Mouse (Mus musculus) heart, embryonic 11.5 days (tissue): ENCODE data around the gene Lsp1. TPM values are rescaled to one million over a fixed set of nuclear protein-coding genes. Genes with fewer than 3 reads are reported as not detected.

Experiments used
- ATAC-seq: fragments of 200-750 bp; cut with Nextera tagmentation; replicated peaks from 2 replicates; pipeline ENCODE4 v1.8.0; 2017; ENCODE audit warnings: moderate library complexity; ENCODE audit not compliant: insufficient number of reproducible peaks, low FRiP score, low TSS enrichment
- H3K27ac ChIP-seq: fragments of 300-500 bp; sonication (generic); 2 replicates; pipeline ENCODE4 v1.5.1; 2014; ENCODE audit warnings: mild to moderate bottlenecking, low read depth, low read length
- H3K27me3 ChIP-seq: fragments of 300-500 bp; sonication (generic); 2 replicates; pipeline ENCODE4 v1.6.1; 2014; ENCODE audit warnings: mild to moderate bottlenecking, low read length, mixed read lengths; ENCODE audit not compliant: control insufficient read depth, insufficient read depth
- H3K36me3 ChIP-seq: fragments of 300-500 bp; sonication (generic); 2 replicates; pipeline ENCODE4 v1.6.1; 2014; ENCODE audit warnings: mild to moderate bottlenecking, low read length, moderate library complexity, mixed read lengths; ENCODE audit not compliant: control insufficient read depth, insufficient read depth
- H3K4me1 ChIP-seq: fragments of 300-500 bp; sonication (generic); 2 replicates; pipeline ENCODE4 v1.6.1; 2014; ENCODE audit warnings: low read length; ENCODE audit not compliant: control insufficient read depth, insufficient read depth
- H3K4me2 ChIP-seq: fragments of 300-500 bp; sonication (generic); 2 replicates; pipeline ENCODE4 v1.6.1; 2014; ENCODE audit warnings: mild to moderate bottlenecking, moderate library complexity
- H3K4me3 ChIP-seq: fragments of 300-500 bp; sonication (generic); 2 replicates; pipeline ENCODE4 v1.5.1; 2014; ENCODE audit warnings: low read depth, low read length
- H3K9ac ChIP-seq: fragments of 300-500 bp; sonication (generic); 2 replicates; pipeline ENCODE4 v1.6.1; 2014; ENCODE audit warnings: mild to moderate bottlenecking, low read depth, low read length, moderate library complexity
- H3K9me3 ChIP-seq: fragments of 300-500 bp; sonication (generic); replicated peaks from 2 replicates; pipeline ENCODE4 v1.6.1; 2016; ENCODE audit warnings: low read length; ENCODE audit not compliant: control insufficient read depth
- WGBS: fragments of 180-500 bp; shearing (Covaris S2); extraction: QIAGEN DNeasy Blood & Tissue Kit; methylation state at CpG from one replicate; pipeline ENCODE4 v1.1.7; 2014; ENCODE audit not compliant: insufficient replicate concordance; 5-methylcytosine and 5-hydroxymethylcytosine counted together
- polyA plus RNA-seq: library from polyadenylated mRNA; unstranded; fragments of >200 nt; fragmentation: Nextera tagmentation; extraction: Ambion mirVana; gene quantifications from 2 replicates; pipeline ENCODE4 v1.2.1, GENCODE M21; 2014

The Lsp1 gene
- polyA plus RNA-seq, 1 experiment from 2014 or later, result 32.1 TPM

DNA sequence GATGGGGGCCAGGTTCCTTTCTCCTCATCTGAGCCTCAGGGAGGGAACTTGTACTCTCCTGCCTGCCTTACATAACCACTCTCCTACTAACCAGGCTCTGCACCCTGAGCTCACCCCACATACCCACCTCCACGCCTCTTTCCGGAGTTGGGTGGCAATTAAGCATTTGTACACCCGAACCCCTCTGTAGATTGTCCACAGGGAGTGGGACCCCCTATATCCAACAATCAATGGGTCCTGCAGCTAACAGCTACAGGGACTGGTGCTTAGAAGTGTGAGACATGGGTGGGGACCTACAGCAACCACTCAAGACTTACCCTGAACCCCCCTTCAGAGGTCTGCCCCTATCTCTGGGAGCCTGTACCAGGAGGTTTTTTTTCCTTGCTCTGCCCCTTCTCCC, 20.1 kb downstream of the Lsp1 start:
- WGBS, result 82% methylated on average over 3 of the region's 3 CpGs
- H3K27ac ChIP-seq, result peak overlapping the region; percentile 98
- no peaks in the 10 kb centered on the region for H3K27me3 ChIP-seq
- H3K9ac ChIP-seq, result peak overlapping the region; percentile 83; the same call in 1 of the 2 replicates
- no peak for ATAC-seq
- no peak overlapping the region for H3K4me2 ChIP-seq
- H3K4me3 ChIP-seq, result no peak overlapping the region
- no peaks in the 10 kb centered on the region for H3K9me3 ChIP-seq
- H3K36me3 ChIP-seq, result 0 out of 2 replicates have a peak, but pooled peaks cover 3% of the 10 kb centered on the region
- H3K4me1 ChIP-seq, result peaks cover 54% of the 10 kb centered on the region

DNA sequence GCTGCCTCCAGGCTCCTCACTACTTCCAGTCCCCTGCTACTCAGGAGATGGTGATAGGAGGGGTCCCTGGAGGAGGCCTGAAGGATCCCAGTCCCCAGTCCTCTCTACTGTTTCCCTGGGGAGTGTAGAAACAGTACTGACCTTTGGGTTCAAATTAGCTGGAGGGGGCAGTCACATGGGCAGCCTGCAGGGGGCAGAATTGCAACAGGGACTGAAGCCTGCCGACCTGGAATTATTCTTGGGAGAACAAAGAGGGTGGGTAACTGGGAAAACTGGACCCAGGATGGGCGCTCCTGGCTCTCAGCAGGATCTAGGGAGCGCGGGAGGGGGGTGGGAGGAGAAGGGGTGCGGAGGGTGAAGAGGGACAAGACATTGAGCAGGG, 20.6 kb downstream of the Lsp1 start:
- Histone ChIP-seq H3K27me3 (no peaks in the 10 kb centered on the region), H3K27ac (peak overlapping the region; percentile 98), H3K4me3 (peak overlapping the region; percentile 8; the same call in 1 of the 2 replicates), H3K9ac (peak overlapping the region; percentile 83), H3K4me1 (peaks cover 52% of the 10 kb centered on the region), H3K4me2 (peak overlapping the region; percentile 55), H3K36me3 (0 out of 2 replicates have a peak, but pooled peaks cover 3% of the 10 kb centered on the region), H3K9me3 (no peaks in the 10 kb centered on the region)
- WGBS, result 11% methylated on average over 5 of the region's 5 CpGs
- peak; percentile 4; the same call in 1 of the 2 replicates for ATAC-seq

DNA sequence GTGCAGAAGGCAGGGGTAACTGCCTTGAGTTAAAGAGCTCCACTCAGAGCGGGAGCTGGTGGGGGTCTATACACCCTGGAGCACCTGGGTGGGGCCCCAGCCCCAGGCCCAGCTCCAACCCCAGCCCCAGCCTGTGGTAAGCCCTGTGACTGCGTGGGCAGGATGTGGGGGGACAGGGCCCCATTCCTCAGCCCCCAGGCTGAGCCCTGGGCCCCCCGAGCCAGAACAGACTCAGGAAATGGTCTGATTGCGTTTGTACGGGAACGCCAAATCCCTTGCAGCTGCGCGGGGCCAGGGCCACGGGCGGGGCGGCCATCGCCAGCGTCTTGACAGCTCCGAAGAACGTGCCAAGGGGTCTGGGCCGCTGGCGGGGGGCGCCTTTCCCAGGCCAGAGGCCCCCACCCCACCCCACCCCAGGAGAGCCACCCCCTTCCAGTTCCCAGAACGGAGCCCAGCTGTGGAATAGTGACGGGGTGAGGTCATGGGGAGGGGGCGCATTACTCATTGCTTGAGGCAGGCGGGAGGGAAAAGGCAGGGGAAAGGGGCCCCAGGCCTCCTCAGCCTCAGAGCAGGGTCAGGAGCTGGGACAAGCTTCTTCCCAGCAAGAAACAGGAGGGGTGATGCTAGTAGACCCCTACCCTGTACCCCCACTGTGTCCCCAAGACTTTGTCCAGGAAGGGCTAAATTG, 21.1 kb downstream of the Lsp1 start:
- Histone ChIP-seq H3K4me3 (peak overlapping the region; percentile 8; the same call in 1 of the 2 replicates), H3K9me3 (no peaks in the 10 kb centered on the region), H3K36me3 (0 out of 2 replicates have a peak, but pooled peaks cover 3% of the 10 kb centered on the region), H3K4me2 (peak overlapping the region; percentile 55), H3K27ac (peak overlapping the region; percentile 98), H3K9ac (peak overlapping the region; percentile 83), H3K4me1 (peaks cover 55% of the 10 kb centered on the region), H3K27me3 (no peaks in the 10 kb centered on the region)
- WGBS, result 2% methylated on average over 22 of the region's 22 CpGs
- peak; percentile 66 for ATAC-seq

DNA sequence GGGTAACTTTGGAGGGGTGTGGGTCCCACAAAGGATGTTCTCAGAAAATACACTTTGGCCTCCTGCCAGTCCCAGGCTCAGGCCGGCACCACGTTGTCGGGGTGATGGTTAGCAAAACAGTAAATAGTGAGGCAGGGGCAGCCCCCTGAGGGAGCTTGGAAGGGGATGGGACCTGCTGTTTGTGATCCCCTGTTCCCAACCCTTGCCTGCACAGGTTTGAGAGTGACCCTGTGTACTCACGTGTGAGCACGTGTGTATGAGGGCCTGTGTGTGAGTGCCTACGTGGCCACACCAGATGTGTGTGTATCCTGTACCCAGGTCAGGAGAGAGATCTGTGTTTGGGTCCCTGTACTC, 21.6 kb downstream of the Lsp1 start:
- no peak for ATAC-seq
- Histone ChIP-seq H3K4me2 (peak overlapping the region; percentile 55), H3K4me1 (peaks cover 57% of the 10 kb centered on the region), H3K9me3 (no peaks in the 10 kb centered on the region), H3K27me3 (no peaks in the 10 kb centered on the region), H3K4me3 (no peak overlapping the region), H3K9ac (peak overlapping the region; percentile 83), H3K36me3 (0 out of 2 replicates have a peak, but pooled peaks cover 3% of the 10 kb centered on the region), H3K27ac (peak overlapping the region; percentile 98)
- 15% methylated on average over 6 of the region's 6 CpGs for WGBS

DNA sequence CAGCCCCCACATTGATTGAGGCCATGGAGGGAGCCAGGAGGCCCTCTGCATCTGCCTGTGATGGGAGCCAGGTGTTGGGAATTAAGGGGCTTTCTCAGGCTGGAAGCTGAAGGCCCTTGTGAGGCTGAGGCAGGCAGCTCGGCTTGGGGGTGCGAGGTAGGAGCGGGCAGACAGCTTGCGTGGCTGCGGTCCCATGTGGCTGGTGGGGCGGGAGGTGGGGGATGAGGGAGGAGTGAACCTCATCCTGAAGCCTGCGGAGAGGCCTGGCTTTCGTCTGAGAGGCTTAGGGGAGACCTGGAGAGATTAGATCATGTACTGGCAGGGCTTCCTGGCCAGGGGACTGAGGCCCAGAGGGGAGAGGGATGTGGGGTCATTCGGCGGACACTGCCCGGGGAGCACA, 22.5 kb downstream of the Lsp1 start:
- H3K9me3 ChIP-seq, result no peaks in the 10 kb centered on the region
- peak overlapping the region; percentile 83 for H3K9ac ChIP-seq
- no peak overlapping the region for H3K4me3 ChIP-seq
- H3K36me3 ChIP-seq, result 0 out of 2 replicates have a peak, but pooled peaks cover 3% of the 10 kb centered on the region
- peaks cover 66% of the 10 kb centered on the region for H3K4me1 ChIP-seq
- H3K27ac ChIP-seq, result peak overlapping the region; percentile 98
- no peak overlapping the region for H3K4me2 ChIP-seq
- H3K27me3 ChIP-seq, result no peaks in the 10 kb centered on the region
- peak; percentile 20 for ATAC-seq
- WGBS, result 10% methylated on average over 11 of the region's 11 CpGs

DNA sequence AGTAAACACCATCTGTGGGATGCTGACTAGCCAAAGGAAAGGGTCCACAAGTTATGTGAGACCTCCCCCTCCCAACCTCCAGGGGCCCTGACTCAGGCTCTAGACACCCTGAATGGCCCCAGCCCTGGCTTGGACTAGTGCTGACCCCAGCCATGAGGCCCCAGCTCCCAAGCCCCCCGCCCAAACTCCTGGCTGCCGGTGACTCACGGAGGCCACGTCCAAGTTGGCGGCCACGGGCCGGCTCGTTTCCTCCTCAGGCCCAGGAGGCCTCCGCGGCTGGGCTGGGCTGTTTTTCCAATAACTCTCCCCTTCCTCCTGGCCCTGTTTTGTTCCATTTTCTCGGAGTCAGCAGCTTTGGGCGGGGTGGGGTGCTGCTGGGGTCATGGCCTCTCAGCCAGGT, 24.2 kb downstream of the Lsp1 start:
- 68% methylated on average over 12 of the region's 12 CpGs for WGBS
- no peak overlapping the region for H3K9ac ChIP-seq
- no peak overlapping the region for H3K4me2 ChIP-seq
- peak overlapping the region; percentile 98; the same call in 1 of the 2 replicates for H3K27ac ChIP-seq
- no peaks in the 10 kb centered on the region for H3K9me3 ChIP-seq
- H3K27me3 ChIP-seq, result no peaks in the 10 kb centered on the region
- no peak overlapping the region for H3K4me3 ChIP-seq
- peaks cover 63% of the 10 kb centered on the region for H3K4me1 ChIP-seq
- no peak for ATAC-seq
- H3K36me3 ChIP-seq, result 0 out of 2 replicates have a peak, but pooled peaks cover 3% of the 10 kb centered on the region

DNA sequence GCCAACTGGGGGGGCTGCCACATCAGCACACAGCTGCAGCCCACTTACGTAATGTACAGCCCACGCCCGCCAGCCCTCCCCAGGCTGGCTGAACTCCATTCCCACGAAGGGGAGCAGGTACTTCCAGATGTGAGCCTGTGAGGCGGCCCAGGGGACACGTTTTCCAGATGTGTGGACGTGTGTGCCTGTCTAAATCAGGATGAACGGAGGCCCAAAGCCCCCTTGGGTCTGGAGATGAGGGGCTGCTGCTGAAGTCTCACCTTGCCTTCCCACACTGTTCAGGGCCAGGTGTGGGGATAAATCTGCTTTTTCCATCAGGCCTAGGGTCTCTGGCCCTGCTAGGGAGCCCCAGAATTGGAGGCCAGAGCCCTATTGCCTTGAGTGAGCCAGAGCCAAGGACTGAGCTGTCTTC, 26.1 kb downstream of the Lsp1 start:
- Histone ChIP-seq H3K36me3 (peaks cover 3% of the 10 kb centered on the region; the same call in 1 of the 2 replicates), H3K27me3 (no peaks in the 10 kb centered on the region), H3K4me3 (no peak overlapping the region), H3K4me2 (no peak overlapping the region), H3K27ac (peak overlapping the region; percentile 98), H3K4me1 (peaks cover 54% of the 10 kb centered on the region), H3K9ac (peak overlapping the region; percentile 7; the same call in 1 of the 2 replicates), H3K9me3 (no peaks in the 10 kb centered on the region)
- no peak for ATAC-seq
- WGBS, result 69% methylated on average over 8 of the region's 8 CpGs

DNA sequence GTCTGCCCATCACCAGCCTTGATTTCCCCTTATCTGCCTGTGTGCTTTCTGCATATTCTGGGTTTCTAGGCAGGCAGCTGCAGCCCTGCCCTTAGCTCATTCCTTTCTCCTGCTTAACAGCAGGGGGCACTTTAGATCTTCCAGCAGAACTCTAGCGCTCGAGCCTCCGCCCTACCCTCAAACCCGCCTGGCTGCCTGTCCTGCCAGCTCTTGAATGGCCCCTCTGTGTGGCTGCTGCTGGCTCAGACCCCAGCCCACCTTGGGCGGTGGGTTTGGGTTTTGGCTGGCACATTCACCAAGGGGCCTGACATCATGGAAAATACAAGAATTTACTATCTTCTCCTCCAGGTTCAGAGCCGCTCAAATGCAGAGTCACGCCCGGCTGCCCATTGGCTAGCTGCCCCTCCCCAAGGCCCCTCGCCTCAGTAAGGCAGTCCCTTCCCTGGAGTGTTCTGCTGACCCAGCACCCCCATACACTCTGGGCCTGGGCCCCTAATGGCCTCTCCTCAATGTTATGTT, 26.8 kb downstream of the Lsp1 start:
- ATAC-seq, result peak; percentile 44
- H3K9ac ChIP-seq, result peak overlapping the region; percentile 7; the same call in 1 of the 2 replicates
- H3K27ac ChIP-seq, result peak overlapping the region; percentile 98
- H3K9me3 ChIP-seq, result no peaks in the 10 kb centered on the region
- WGBS, result 21% methylated on average over 9 of the region's 9 CpGs
- H3K4me2 ChIP-seq, result 0 out of 2 replicates have a peak overlapping the region, but pooled peaks have one; percentile 5
- H3K4me3 ChIP-seq, result no peak overlapping the region
- H3K4me1 ChIP-seq, result peaks cover 47% of the 10 kb centered on the region
- H3K36me3 ChIP-seq, result peaks cover 3% of the 10 kb centered on the region; the same call in 1 of the 2 replicates
- H3K27me3 ChIP-seq, result no peaks in the 10 kb centered on the region
